Mouse (Mus musculus) lung, postnatal 0 days (tissue): Measurements from ENCODE around the gene Tbc1d2b.

ENCODE experiments used
- CTCF ChIP-seq: IDR thresholded peaks from 2 replicates; pipeline ENCODE4 v1.5.1; 2016; ENCODE audit warnings: antibody characterized with exemption, mild to moderate bottlenecking
- EP300 ChIP-seq: IDR thresholded peaks from 2 replicates; pipeline ENCODE4 v1.6.1; 2016; ENCODE audit warnings: antibody characterized with exemption, mild to moderate bottlenecking, control low read depth

DNA sequence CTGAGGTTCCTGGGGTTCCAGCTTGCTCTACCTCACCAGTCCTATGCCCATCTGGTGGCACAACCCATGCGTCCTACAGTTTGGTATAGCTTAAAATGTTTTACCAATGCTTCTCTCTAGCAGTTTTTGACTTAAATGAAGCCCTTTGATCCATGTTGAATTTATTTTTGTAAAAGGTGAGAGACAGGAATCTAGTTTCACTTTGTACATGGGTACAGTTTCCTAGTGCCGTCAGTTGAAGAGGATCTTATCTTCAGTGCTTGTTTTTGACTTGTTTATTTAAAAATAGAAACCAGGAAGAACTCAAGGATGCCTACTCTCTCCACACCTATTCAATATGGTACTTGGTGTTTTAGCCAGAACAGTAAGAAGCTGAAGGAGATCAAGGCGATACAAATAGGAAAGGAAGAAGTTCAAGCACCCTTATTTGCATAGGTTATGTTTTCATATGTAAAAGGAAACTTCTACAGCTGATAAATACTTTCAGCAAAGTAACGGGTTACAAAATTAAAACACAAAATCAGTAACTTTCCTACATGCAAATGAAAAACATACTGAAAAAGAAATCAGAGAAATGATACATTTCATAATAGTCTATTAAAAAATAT lies 30.6 kb upstream of the Tbc1d2b start:
- TF ChIP-seq CTCF (no peak), EP300 (no peak)
